In genomic region chr10:33703420-33703819, GRCm38 (mm10) we compare ENCODE assay signal across 9 mouse cellular contexts.
DNase-seq lines count a peak whose midpoint lies in the region; ATAC-seq and TF ChIP-seq lines count a peak whose summit lies in the region.
"Had no signal": no experiment of that assay in that cellular context is flagged by ENCODE, and none has a peak within 500 bp of the region (broad histone marks: within the 10 kb centered on the region; RNA-seq: fewer than 3 reads in every experiment).

No protein-coding gene starts in this region.

- H3K9ac ChIP-seq in lung, postnatal 0 days (replicated peaks; ENCODE audit: low read depth), result no peak overlapping the region
- no peak overlapping the region for H3K9ac ChIP-seq in embryonic facial prominence, embryonic 11.5 days (replicated peaks; ENCODE audit: low read length)
- no peak overlapping the region for H3K9ac ChIP-seq in neural tube, embryonic 14.5 days (replicated peaks; ENCODE audit: low read depth, low read length)
- H3K9ac ChIP-seq: heart, embryonic 13.5 days had no signal

- no peaks in the 10 kb centered on the region for H3K9me3 ChIP-seq in lung, postnatal 0 days (ENCODE audit: low read length)
- no peaks in the 10 kb centered on the region for H3K9me3 ChIP-seq in embryonic facial prominence, embryonic 11.5 days (replicated peaks; ENCODE audit: control insufficient read depth, low read length)
- H3K9me3 ChIP-seq in neural tube, embryonic 14.5 days (ENCODE audit: control insufficient read depth, low read length), result no peaks in the 10 kb centered on the region
- no peaks in the 10 kb centered on the region for H3K9me3 ChIP-seq in heart, embryonic 10.5 days
- H3K9me3 ChIP-seq: heart, embryonic 13.5 days had no signal

- WGBS in lung, postnatal 0 days, result 38% methylated on average over 3 of the region's 3 CpGs
- WGBS in lung, adult 2 months, result 41% methylated on average over 3 of the region's 3 CpGs
- WGBS in embryonic facial prominence, embryonic 11.5 days, result 64% methylated on average over 3 of the region's 3 CpGs
- WGBS in neural tube, embryonic 14.5 days, result 53% methylated on average over 3 of the region's 3 CpGs
- 56% methylated on average over 3 of the region's 3 CpGs for WGBS in heart, embryonic 10.5 days

- no peak for ATAC-seq in CD4-positive, CD25-positive, alpha-beta regulatory T cell, adult 4 months
- ATAC-seq in lung, postnatal 0 days, result no peak
- no peak for ATAC-seq in embryonic facial prominence, embryonic 11.5 days (replicated peaks; ENCODE audit: insufficient number of reproducible peaks, low FRiP score, low TSS enrichment, low read depth)
- peak; percentile 84 for ATAC-seq in neural tube, embryonic 14.5 days (ENCODE audit: low read depth)

- no peaks in the 10 kb centered on the region for H3K27me3 ChIP-seq in lung, postnatal 0 days (replicated peaks; ENCODE audit: insufficient read depth, low read length)
- no peaks in the 10 kb centered on the region for H3K27me3 ChIP-seq in embryonic facial prominence, embryonic 11.5 days (ENCODE audit: control insufficient read depth, insufficient read depth, low read length)
- no peaks in the 10 kb centered on the region for H3K27me3 ChIP-seq in neural tube, embryonic 14.5 days (ENCODE audit: control insufficient read depth, insufficient read depth, low read length)
- H3K27me3 ChIP-seq in heart, embryonic 10.5 days (ENCODE audit: insufficient read depth, poor library complexity, severe bottlenecking), result no peaks in the 10 kb centered on the region
- H3K27me3 ChIP-seq: heart, embryonic 13.5 days had no signal

- peak; percentile 1 for DNase-seq in CD4-positive, CD25-positive, alpha-beta regulatory T cell, adult 2 months (ENCODE audit: low read depth, low spot score)
- DNase-seq in lung, postnatal 0 days (ENCODE audit: low spot score), result peak; percentile 28
- DNase-seq in lung, adult 2 months, result no peak
- DNase-seq in embryonic facial prominence, embryonic 11.5 days (ENCODE audit: low spot score), result peak; percentile 77
- DNase-seq in layer of hippocampus, postnatal 10 days (ENCODE audit: low spot score in 2 of 2), result peak; percentile 72 to 80
- no peak for DNase-seq in heart, embryonic 10.5 days (ENCODE audit: low spot score)

- H3K4me2 ChIP-seq in lung, postnatal 0 days (replicated peaks; ENCODE audit: low read depth, low read length), result no peak overlapping the region
- H3K4me2 ChIP-seq in embryonic facial prominence, embryonic 11.5 days (ENCODE audit: low read depth, low read length), result no peak overlapping the region
- H3K4me2 ChIP-seq in neural tube, embryonic 14.5 days (ENCODE audit: low read depth, low read length), result no peak overlapping the region
- H3K4me2 ChIP-seq: heart, embryonic 13.5 days had no signal

- H3K4me3 ChIP-seq in lung, postnatal 0 days (ENCODE audit: low read depth, low read length), result no peak overlapping the region
- H3K4me3 ChIP-seq in lung, adult 2 months (replicated peaks; ENCODE audit: extremely low read depth, low read depth, low read length), result no peak overlapping the region
- H3K4me3 ChIP-seq in embryonic facial prominence, embryonic 11.5 days (ENCODE audit: low read depth, low read length), result no peak overlapping the region
- H3K4me3 ChIP-seq in neural tube, embryonic 14.5 days (ENCODE audit: low read depth, low read length), result no peak overlapping the region
- H3K4me3 ChIP-seq in heart, embryonic 10.5 days, result no peak overlapping the region
- H3K4me3 ChIP-seq: heart, embryonic 13.5 days had no signal

- H3K4me1 ChIP-seq in lung, postnatal 0 days (ENCODE audit: insufficient read depth, low read depth, low read length), result no peaks in the 10 kb centered on the region
- H3K4me1 ChIP-seq in lung, adult 2 months (ENCODE audit: control insufficient read depth, insufficient read depth, low read length), result no peaks in the 10 kb centered on the region
- no peaks in the 10 kb centered on the region for H3K4me1 ChIP-seq in embryonic facial prominence, embryonic 11.5 days (ENCODE audit: control insufficient read depth, insufficient read depth, low read length)
- H3K4me1 ChIP-seq in neural tube, embryonic 14.5 days (ENCODE audit: control insufficient read depth, insufficient read depth, low read length), result no peaks in the 10 kb centered on the region
- H3K4me1 ChIP-seq in heart, embryonic 10.5 days, result no peaks in the 10 kb centered on the region
- H3K4me1 ChIP-seq: heart, embryonic 13.5 days had no signal

- no peaks in the 10 kb centered on the region for H3K36me3 ChIP-seq in lung, postnatal 0 days (ENCODE audit: insufficient read depth, low read length)
- H3K36me3 ChIP-seq in embryonic facial prominence, embryonic 11.5 days (replicated peaks; ENCODE audit: control insufficient read depth, insufficient read depth, low read depth, low read length), result no peaks in the 10 kb centered on the region
- no peaks in the 10 kb centered on the region for H3K36me3 ChIP-seq in neural tube, embryonic 14.5 days (ENCODE audit: control insufficient read depth, insufficient read depth, low read length)
- no peaks in the 10 kb centered on the region for H3K36me3 ChIP-seq in heart, embryonic 10.5 days
- H3K36me3 ChIP-seq: heart, embryonic 13.5 days had no signal

- TF ChIP-seq POLR2A in lung, adult 2 months (IDR thresholded peaks at IDR 0.05; ENCODE audit: borderline replicate concordance, extremely low read depth, low read depth, low read length), result no peak

- peak; percentile 58 for TF ChIP-seq CTCF in lung, postnatal 0 days (IDR thresholded peaks at IDR 0.05)
- TF ChIP-seq CTCF in lung, adult 2 months (IDR thresholded peaks at IDR 0.05; ENCODE audit: insufficient read depth, low read length), result no peak

- H3K27ac ChIP-seq in lung, postnatal 0 days (ENCODE audit: low read length), result no peak overlapping the region
- no peak overlapping the region for H3K27ac ChIP-seq in embryonic facial prominence, embryonic 11.5 days (replicated peaks; ENCODE audit: low read depth, low read length)
- no peak overlapping the region for H3K27ac ChIP-seq in neural tube, embryonic 14.5 days (ENCODE audit: low read depth, low read length)
- no peak overlapping the region for H3K27ac ChIP-seq in heart, embryonic 10.5 days
- H3K27ac ChIP-seq: heart, embryonic 13.5 days had no signal

- no peak for TF ChIP-seq EP300 in lung, postnatal 0 days (IDR thresholded peaks at IDR 0.05)

Comparison
In these comparisons a context has a peak if more than half of its experiments do, and no peak if none do; other contexts are left out.
1. DNase-seq: peak in CD4-positive, CD25-positive, alpha-beta regulatory T cell, adult 2 months (single experiment), lung, postnatal 0 days (single experiment), embryonic facial prominence, embryonic 11.5 days (single experiment) and layer of hippocampus, postnatal 10 days (2 of 2); none in lung, adult 2 months (single experiment) and heart, embryonic 10.5 days (single experiment).